Mouse (Mus musculus) limb, embryonic 12.5 days (tissue): ENCODE results near the gene Lrmda. TPM values are rescaled to one million over a fixed set of nuclear protein-coding genes. Genes with fewer than 3 reads are reported as not detected.

ENCODE experiments used
- ATAC-seq: fragments of 200-750 bp; cut with Nextera tagmentation; 2 replicates; pipeline ENCODE4 v1.8.0; 2017; ENCODE audit warnings: low read depth, moderate TSS enrichment; ENCODE audit not compliant: insufficient number of reproducible peaks, insufficient read depth, low FRiP score, low TSS enrichment
- H3K27ac ChIP-seq: fragments of 300-500 bp; sonication (generic); 2 replicates; pipeline ENCODE4 v1.5.1; 2016; ENCODE audit warnings: mild to moderate bottlenecking, moderate library complexity
- H3K27me3 ChIP-seq: fragments of 300-500 bp; sonication (generic); 2 replicates; pipeline ENCODE4 v1.6.1; 2016; ENCODE audit warnings: mild to moderate bottlenecking, moderate library complexity
- H3K36me3 ChIP-seq: fragments of 300-500 bp; sonication (generic); 2 replicates; pipeline ENCODE4 v1.6.1; 2016; ENCODE audit warnings: mild to moderate bottlenecking, moderate library complexity
- H3K4me1 ChIP-seq: fragments of 300-500 bp; sonication (generic); replicated peaks from 2 replicates; pipeline ENCODE4 v1.6.1; 2016
- H3K4me2 ChIP-seq: fragments of 300-500 bp; sonication (generic); 2 replicates; pipeline ENCODE4 v1.6.1; 2016; ENCODE audit warnings: mild to moderate bottlenecking, moderate library complexity
- H3K4me3 ChIP-seq: fragments of 300-500 bp; sonication (generic); replicated peaks from 2 replicates; pipeline ENCODE4 v1.5.1; 2016; ENCODE audit warnings: mild to moderate bottlenecking
- H3K9ac ChIP-seq: fragments of 300-500 bp; sonication (generic); replicated peaks from 2 replicates; pipeline ENCODE4 v1.6.1; 2016; ENCODE audit warnings: mild to moderate bottlenecking, moderate library complexity
- H3K9me3 ChIP-seq: fragments of 300-500 bp; sonication (generic); 2 replicates; pipeline ENCODE4 v1.6.1; 2016; ENCODE audit warnings: mild to moderate bottlenecking, moderate library complexity
- WGBS: fragments of 180-500 bp; shearing (Covaris S2); methylation state at CpG from one replicate; pipeline ENCODE4 v1.1.7; 2016; 5-methylcytosine and 5-hydroxymethylcytosine counted together
- polyA plus RNA-seq: library from polyadenylated mRNA; unstranded; fragments of >200 nt; fragmentation: Nextera tagmentation; extraction: Ambion mirVana; gene quantifications from 2 replicates; pipeline ENCODE4 v1.2.1, GENCODE M21; 2016

The Lrmda gene
- polyA plus RNA-seq, 1 experiment from 2014 or later, result 0.41 TPM

DNA sequence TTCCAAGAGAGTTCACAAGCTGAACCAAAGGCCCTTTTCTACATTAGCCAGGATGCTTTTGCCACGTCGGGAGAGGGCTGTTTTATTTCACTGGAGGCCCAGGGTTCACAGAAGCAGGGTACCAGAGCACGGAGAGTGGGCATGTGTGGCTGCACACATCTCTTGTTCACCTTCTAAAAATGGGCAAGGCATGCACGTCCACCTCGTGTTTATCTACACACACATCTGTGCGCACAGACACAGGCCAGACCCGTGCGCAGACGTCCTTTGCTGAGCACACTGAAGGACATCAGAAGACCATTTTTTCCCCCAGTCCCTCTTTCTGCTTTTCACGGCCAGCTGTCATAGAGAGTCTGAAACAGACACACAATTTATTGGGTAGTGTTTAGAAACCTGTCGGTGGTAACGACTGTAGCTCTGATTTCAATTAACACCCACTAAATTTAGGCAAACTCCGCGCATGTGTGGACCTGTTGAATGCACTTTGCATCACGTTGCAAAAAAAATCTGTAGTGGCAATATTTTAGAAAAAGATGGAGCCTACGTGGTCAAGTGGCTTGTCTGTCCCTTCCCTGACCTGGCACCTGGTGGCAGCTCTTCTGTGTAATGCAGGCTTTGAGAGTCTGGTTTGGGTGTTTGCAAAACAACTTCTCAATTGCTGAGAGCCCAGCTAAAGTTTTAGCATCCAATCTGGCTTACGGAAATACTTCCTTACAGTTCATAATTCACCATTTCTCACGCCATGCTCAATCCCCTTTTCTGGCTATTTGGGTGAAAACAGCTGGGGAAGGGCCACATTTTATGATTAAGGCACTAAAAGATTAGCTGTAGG, 28.8 kb downstream of the Lrmda start:
- Histone ChIP-seq H3K27me3 (peaks cover 53% of the 10 kb centered on the region), H3K36me3 (no peaks in the 10 kb centered on the region), H3K9ac (no peak overlapping the region), H3K4me1 (peaks cover 37% of the 10 kb centered on the region), H3K4me2 (peak overlapping the region; percentile 26; the same call in 1 of the 2 replicates), H3K27ac (peak overlapping the region; percentile 64), H3K9me3 (no peaks in the 10 kb centered on the region), H3K4me3 (no peak overlapping the region)
- whole genome bisulfite sequencing, result 14% methylated on average over 18 of the region's 18 CpGs
- peak; percentile 46 for ATAC-seq

DNA sequence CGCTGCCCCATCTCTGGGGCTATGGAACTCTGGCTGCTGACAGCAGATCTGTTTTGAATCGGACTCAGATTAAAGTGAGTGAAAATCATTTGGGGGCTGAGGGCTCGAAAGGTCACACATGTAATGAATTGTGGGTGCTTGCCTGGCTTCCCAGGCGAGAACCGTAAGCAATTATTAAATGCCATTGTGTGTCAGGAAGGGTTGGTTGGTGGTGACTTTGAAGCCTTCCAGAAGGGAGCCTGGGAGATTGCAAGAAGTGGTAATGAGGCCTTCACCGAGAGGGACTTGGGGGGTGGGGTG, 29.3 kb downstream of the Lrmda start:
- 0 out of 2 replicates have a peak overlapping the region, but pooled peaks have one; percentile 26 for H3K4me2 ChIP-seq
- H3K27ac ChIP-seq, result 0 out of 2 replicates have a peak overlapping the region, but pooled peaks have one; percentile 64
- no peak overlapping the region for H3K9ac ChIP-seq
- H3K36me3 ChIP-seq, result no peaks in the 10 kb centered on the region
- no peak overlapping the region for H3K4me3 ChIP-seq
- peak; percentile 56 for ATAC-seq
- no peaks in the 10 kb centered on the region for H3K9me3 ChIP-seq
- peaks cover 37% of the 10 kb centered on the region for H3K4me1 ChIP-seq
- H3K27me3 ChIP-seq, result peaks cover 55% of the 10 kb centered on the region
- WGBS, result 12% methylated on average over 6 of the region's 6 CpGs

DNA sequence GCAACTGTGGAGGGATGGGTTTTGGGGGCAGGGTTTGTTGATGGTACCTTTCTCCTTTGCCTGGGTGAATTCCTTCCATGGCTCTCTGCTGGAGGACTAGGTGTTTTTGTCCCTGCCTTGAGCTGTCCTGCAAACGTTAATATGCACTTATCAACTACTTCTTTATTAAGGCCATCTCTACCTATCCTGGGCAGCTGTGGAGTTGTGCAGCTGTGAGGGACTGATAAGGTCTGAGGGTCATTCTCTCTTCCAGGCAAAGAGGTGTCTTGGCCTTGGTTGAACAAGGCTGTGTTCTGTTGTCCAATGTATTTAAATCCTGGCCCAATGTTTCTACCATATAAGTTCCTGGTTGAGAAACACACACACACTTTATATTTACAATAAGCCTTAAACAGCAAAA, 29.8 kb downstream of the Lrmda start:
- H3K4me1 ChIP-seq, result peaks cover 37% of the 10 kb centered on the region
- H3K9me3 ChIP-seq, result no peaks in the 10 kb centered on the region
- WGBS, result 30% methylated on average over 1 of the region's 1 CpGs
- H3K4me3 ChIP-seq, result no peak overlapping the region
- ATAC-seq, result no peak
- 0 out of 2 replicates have a peak overlapping the region, but pooled peaks have one; percentile 26 for H3K4me2 ChIP-seq
- peaks cover 57% of the 10 kb centered on the region for H3K27me3 ChIP-seq
- H3K9ac ChIP-seq, result no peak overlapping the region
- H3K36me3 ChIP-seq, result no peaks in the 10 kb centered on the region
- H3K27ac ChIP-seq, result no peak overlapping the region

DNA sequence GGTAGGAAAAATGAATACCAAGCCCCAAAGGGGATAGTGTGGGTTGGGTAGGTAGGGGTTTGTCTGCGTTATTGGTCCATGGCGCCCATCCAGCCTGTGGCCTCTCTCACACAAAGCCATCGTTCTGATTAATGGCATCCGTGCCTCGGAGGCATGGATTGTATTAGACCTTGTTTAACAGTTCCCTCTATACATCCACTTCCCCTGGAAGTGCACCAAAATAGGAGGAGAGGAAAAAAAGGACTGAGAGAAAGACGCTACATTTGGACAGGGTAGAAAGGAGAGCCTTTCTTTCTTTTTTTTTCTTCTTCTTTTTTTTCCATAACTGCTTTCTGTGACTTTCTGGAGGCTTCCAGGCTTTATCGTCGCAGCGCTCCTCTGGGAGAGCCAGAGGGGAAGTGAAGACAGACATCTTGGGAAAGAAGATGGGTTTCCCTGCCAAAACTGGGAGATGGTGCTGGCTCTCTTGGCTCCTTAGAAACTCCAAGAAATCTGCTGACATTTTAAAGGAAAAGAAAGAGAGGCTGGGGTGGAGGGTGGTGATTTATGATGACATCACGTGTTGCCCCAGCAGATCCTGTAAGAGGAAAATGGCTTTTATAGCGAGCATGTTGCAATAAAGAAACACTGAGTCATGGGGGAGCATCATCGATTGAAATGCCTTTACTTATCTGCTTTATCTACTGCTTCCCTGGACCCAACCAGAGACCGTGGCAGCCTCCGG, 32.6 kb downstream of the Lrmda start:
- peaks cover 65% of the 10 kb centered on the region for H3K27me3 ChIP-seq
- peaks cover 46% of the 10 kb centered on the region for H3K4me1 ChIP-seq
- no peak overlapping the region for H3K4me3 ChIP-seq
- ATAC-seq, result no peak
- H3K27ac ChIP-seq, result no peak overlapping the region
- H3K9ac ChIP-seq, result no peak overlapping the region
- no peak overlapping the region for H3K4me2 ChIP-seq
- 58% methylated on average over 14 of the region's 14 CpGs for WGBS
- no peaks in the 10 kb centered on the region for H3K9me3 ChIP-seq
- no peaks in the 10 kb centered on the region for H3K36me3 ChIP-seq

DNA sequence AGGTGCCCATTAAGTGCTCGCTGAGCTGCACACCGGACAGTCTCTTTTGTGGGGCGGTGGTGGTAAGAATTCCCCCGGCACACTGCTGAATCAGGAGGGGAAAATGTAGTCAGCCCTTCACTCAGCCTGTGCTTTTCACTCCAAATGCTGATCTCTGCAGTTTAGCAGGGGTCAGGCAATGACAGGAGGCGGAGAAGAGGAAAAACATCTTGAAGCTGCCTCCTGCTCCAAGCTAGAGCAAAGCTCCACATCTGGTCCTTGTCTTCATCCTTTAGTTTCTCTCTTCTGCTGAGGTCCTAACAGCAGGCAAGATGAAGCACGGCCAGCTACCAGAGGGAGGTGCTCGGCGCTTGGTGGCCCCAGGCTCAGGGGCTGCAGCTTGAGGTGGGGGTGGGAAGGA, 36.1 kb downstream of the Lrmda start:
- Histone ChIP-seq H3K4me1 (peaks cover 22% of the 10 kb centered on the region), H3K4me3 (no peak overlapping the region), H3K36me3 (no peaks in the 10 kb centered on the region), H3K9ac (no peak overlapping the region), H3K27me3 (peaks cover 83% of the 10 kb centered on the region), H3K4me2 (no peak overlapping the region), H3K9me3 (no peaks in the 10 kb centered on the region), H3K27ac (no peak overlapping the region)
- no peak for ATAC-seq
- WGBS, result 53% methylated on average over 8 of the region's 8 CpGs

DNA sequence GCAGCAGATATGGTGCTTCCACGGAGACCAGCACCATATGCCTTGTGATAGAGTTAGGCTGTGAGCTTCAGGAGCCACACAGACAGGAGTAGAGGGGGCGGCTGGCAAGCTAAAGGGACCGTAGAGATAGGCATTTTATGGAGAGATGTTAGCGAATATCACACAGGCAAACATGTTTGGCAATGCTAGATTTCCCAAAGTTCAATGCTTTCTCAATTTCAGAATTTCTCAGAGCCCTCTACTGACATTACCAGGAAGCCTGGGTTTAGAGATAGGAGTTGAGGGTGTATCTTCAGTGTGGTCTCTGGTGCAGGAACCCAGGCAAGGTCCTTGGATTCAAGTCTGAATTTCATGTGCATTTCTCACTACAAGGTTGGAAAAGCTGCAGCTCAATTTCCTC, 36.7 kb downstream of the Lrmda start:
- WGBS, result 76% methylated on average over 4 of the region's 4 CpGs
- no peak for ATAC-seq
- peaks cover 22% of the 10 kb centered on the region for H3K4me1 ChIP-seq
- H3K27ac ChIP-seq, result no peak overlapping the region
- no peak overlapping the region for H3K9ac ChIP-seq
- no peaks in the 10 kb centered on the region for H3K36me3 ChIP-seq
- no peak overlapping the region for H3K4me2 ChIP-seq
- peaks cover 83% of the 10 kb centered on the region for H3K27me3 ChIP-seq
- no peak overlapping the region for H3K4me3 ChIP-seq
- no peaks in the 10 kb centered on the region for H3K9me3 ChIP-seq

DNA sequence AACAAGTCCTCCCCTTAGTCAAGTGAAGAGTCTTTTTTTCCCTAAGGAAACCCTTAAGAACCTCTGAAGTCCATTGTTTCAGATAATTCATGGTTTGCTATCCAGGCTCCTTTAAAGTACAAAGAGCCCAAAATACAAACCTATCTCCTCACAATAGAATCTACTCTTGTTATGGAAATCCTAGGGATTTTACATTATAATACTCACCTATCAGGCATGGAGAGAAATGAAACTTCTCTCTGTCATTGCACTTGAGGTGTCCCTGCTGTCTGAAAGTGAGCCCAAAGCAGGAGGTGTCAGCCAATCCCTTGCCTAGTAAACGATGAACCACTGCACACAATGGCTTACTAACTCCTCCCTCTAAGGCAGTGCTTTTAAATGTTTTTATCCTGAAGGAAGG, 39.2 kb downstream of the Lrmda start:
- Histone ChIP-seq H3K9me3 (no peaks in the 10 kb centered on the region), H3K9ac (no peak overlapping the region), H3K36me3 (no peaks in the 10 kb centered on the region), H3K4me3 (no peak overlapping the region), H3K27ac (no peak overlapping the region), H3K27me3 (peaks cover 82% of the 10 kb centered on the region), H3K4me2 (no peak overlapping the region), H3K4me1 (peaks cover 11% of the 10 kb centered on the region)
- no peak for ATAC-seq
- WGBS, result 81% methylated on average over 1 of the region's 1 CpGs

DNA sequence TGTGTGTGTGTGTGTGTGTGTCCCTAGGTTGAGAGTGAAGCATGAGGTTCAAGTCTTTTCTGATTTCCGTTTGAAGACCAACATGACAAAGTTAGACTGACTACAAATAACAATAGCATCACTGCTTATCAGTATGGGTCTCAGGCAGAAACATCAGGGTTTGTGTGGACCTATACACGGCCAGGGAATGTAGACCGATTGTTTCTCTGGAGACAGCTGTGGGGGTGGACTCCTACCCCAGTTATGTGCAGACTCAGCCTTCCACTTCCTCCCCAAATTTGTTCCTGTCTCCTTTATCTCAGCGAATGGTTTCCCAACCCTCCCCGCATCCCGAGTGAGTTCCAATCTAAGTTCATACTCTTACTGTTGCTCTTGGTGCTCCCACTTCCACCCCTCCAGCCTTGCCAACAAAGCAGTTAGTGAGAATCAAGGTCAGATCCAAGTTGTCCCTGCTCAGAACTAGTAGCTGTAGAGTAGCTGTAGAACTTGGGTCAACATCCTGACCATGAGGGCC, 39.9 kb downstream of the Lrmda start:
- Histone ChIP-seq H3K9ac (no peak overlapping the region), H3K27me3 (peaks cover 78% of the 10 kb centered on the region), H3K36me3 (no peaks in the 10 kb centered on the region), H3K4me2 (no peak overlapping the region), H3K9me3 (no peaks in the 10 kb centered on the region), H3K4me1 (peaks cover 11% of the 10 kb centered on the region), H3K4me3 (no peak overlapping the region), H3K27ac (no peak overlapping the region)
- no peak for ATAC-seq
- WGBS, result 86% methylated on average over 6 of the region's 6 CpGs

DNA sequence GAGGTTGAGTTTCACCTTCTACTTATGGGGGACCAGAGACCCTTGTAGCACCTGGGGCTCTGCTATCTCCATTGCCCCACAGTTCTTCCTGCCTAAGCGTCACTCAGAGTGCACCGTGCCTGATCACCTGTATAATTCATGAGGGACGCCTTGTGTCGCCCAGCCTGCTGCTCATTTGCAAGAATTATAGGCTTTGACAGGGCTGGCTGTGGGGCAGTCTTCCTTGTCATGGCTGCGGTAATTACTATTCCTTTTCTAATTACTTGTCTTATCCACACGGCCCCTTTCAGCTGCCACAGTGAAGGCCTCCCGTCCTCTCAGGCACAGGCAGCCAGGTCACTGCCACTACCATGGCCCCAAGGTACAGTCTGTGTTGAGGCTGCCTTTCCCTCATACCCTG, 41.3 kb downstream of the Lrmda start:
- no peaks in the 10 kb centered on the region for H3K36me3 ChIP-seq
- no peak for ATAC-seq
- H3K27ac ChIP-seq, result no peak overlapping the region
- H3K9me3 ChIP-seq, result no peaks in the 10 kb centered on the region
- no peak overlapping the region for H3K4me3 ChIP-seq
- H3K27me3 ChIP-seq, result peaks cover 65% of the 10 kb centered on the region
- H3K4me2 ChIP-seq, result no peak overlapping the region
- H3K4me1 ChIP-seq, result peaks cover 4% of the 10 kb centered on the region
- WGBS, result 20% methylated on average over 7 of the region's 7 CpGs
- H3K9ac ChIP-seq, result no peak overlapping the region

DNA sequence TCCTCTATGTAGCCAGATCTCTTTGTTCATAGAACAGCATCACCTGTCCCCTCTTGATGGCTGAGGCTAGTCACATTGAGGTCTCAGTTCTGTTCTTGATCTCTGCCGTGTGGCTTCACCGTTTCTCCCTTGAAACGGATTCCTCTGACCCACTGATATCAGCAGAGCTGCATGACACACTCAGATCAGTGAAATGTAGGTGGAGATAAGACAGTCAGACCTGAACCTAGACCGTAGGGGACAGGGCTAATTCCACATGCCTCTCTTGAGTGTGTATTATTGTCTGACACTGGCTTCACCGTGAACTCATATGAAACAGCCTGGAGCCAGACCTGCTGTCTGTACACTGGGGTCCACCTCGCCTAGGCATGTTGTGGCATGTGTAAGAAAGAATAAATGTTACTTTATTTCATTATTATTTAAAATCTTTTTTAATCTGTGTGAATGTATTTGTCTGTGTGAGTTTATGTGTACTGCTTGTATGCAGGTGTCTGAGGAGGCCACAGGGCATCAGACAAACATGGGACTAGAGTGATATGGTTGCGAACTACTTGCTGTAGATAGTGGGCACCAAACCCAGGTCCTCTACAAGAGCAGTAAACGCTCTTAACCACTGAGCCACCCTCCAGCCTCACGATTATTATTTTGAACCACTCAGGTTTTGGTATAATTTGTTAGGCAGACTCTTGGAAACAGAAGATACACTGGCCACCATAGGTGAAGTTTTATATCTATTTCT, 42.8 kb downstream of the Lrmda start:
- no peak overlapping the region for H3K4me3 ChIP-seq
- no peaks in the 10 kb centered on the region for H3K9me3 ChIP-seq
- H3K9ac ChIP-seq, result no peak overlapping the region
- no peak overlapping the region for H3K4me2 ChIP-seq
- H3K27me3 ChIP-seq, result peaks cover 58% of the 10 kb centered on the region
- 81% methylated on average over 9 of the region's 9 CpGs for WGBS
- no peak overlapping the region for H3K27ac ChIP-seq
- ATAC-seq, result no peak
- no peaks in the 10 kb centered on the region for H3K36me3 ChIP-seq
- H3K4me1 ChIP-seq, result no peaks in the 10 kb centered on the region; the same call in 1 of the 2 replicates

DNA sequence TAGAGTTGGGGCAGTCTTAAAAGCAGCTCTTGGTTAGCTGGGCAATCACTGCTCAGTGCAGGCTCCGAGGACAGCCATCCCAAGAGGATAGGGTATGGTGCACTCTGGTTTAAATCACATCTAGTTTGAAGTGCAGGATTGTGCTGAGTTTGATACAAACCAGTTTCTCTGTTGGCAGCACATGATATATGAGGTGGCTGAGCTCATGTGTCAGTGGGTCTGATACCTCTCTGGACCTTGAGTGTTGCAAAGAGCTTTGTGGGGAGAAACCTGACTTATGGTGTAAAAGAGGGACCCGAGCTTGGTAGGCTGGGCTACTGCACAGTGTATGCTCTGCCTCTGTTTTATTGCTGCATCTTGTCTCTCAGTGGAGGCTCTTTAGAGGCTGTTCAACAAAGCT, 49.7 kb downstream of the Lrmda start:
- H3K27ac ChIP-seq, result no peak overlapping the region
- H3K4me1 ChIP-seq, result peaks cover 18% of the 10 kb centered on the region
- H3K9ac ChIP-seq, result no peak overlapping the region
- H3K4me3 ChIP-seq, result no peak overlapping the region
- H3K36me3 ChIP-seq, result no peaks in the 10 kb centered on the region
- ATAC-seq, result no peak
- H3K4me2 ChIP-seq, result no peak overlapping the region
- no peaks in the 10 kb centered on the region for H3K9me3 ChIP-seq
- peaks cover 51% of the 10 kb centered on the region; the same call in 1 of the 2 replicates for H3K27me3 ChIP-seq
- WGBS, result 11% methylated on average over 2 of the region's 2 CpGs
